Mouse (Mus musculus) liver, postnatal 0 days (tissue): ENCODE measurements around the gene Gm10717. TPM values are rescaled to one million over a fixed set of nuclear protein-coding genes. Genes with fewer than 3 reads are reported as not detected.
"Not testable (repeated sequence)": the region's sequence is repeated elsewhere in the genome, so short reads cannot be mapped to it uniquely, and the experiment has no call there.

Experiments used
- ATAC-seq: fragments of 200-750 bp; cut with Nextera tagmentation; 2 replicates; pipeline ENCODE4 v1.8.0; 2017; ENCODE audit warnings: mild to moderate bottlenecking, moderate library complexity
- DNase-seq: peaks from one replicate; pipeline ENCODE4 v3.0.0-alpha.2; 2016
- H3K27ac ChIP-seq: fragments of 300-500 bp; sonication (generic); 2 replicates; pipeline ENCODE4 v1.5.1; 2014; ENCODE audit warnings: antibody characterized with exemption, moderate library complexity, mild to moderate bottlenecking, low read depth
- H3K27me3 ChIP-seq: fragments of 300-500 bp; sonication (generic); 2 replicates; pipeline ENCODE4 v1.6.1; 2014; ENCODE audit warnings: low read length, control low read depth, mixed read lengths; ENCODE audit not compliant: insufficient read depth
- H3K36me3 ChIP-seq: fragments of 300-500 bp; sonication (generic); replicated peaks from 2 replicates; pipeline ENCODE4 v1.6.1; 2014; ENCODE audit warnings: mild to moderate bottlenecking, control low read depth, low read length, moderate library complexity, mixed read lengths; ENCODE audit not compliant: insufficient read depth
- H3K4me1 ChIP-seq: fragments of 300-500 bp; sonication (generic); 2 replicates; pipeline ENCODE4 v1.6.1; 2014; ENCODE audit warnings: antibody characterized with exemption, mild to moderate bottlenecking, control low read depth; ENCODE audit not compliant: insufficient read depth
- H3K4me2 ChIP-seq: fragments of 300-500 bp; sonication (generic); 2 replicates; pipeline ENCODE4 v1.6.1; 2014; ENCODE audit warnings: low read depth, mild to moderate bottlenecking, low read length, moderate library complexity, mixed read lengths
- H3K4me3 ChIP-seq: fragments of 300-500 bp; sonication (generic); 2 replicates; pipeline ENCODE4 v1.5.1; 2014; ENCODE audit warnings: low read depth, low read length
- H3K9ac ChIP-seq: fragments of 300-500 bp; sonication (generic); replicated peaks from 2 replicates; pipeline ENCODE4 v1.6.1; 2014; ENCODE audit warnings: mild to moderate bottlenecking, moderate library complexity
- H3K9me3 ChIP-seq: fragments of 300-500 bp; sonication (generic); 2 replicates; pipeline ENCODE4 v1.6.1; 2016; ENCODE audit warnings: mild to moderate bottlenecking, control low read depth, low read length, mixed read lengths
- WGBS: fragments of 180-500 bp; shearing (Covaris S2); extraction: QIAGEN DNeasy Blood & Tissue Kit; methylation state at CpG from one replicate; pipeline ENCODE4 v1.1.7; 2014; ENCODE audit not compliant: insufficient replicate concordance; 5-methylcytosine and 5-hydroxymethylcytosine counted together
- polyA plus RNA-seq: library from polyadenylated mRNA; unstranded; fragments of >200 nt; fragmentation: Nextera tagmentation; extraction: Ambion mirVana; gene quantifications from 2 replicates; pipeline ENCODE4 v1.2.1, GENCODE M21; 2015

Gene Gm10717
- polyA plus RNA-seq, 1 experiment from 2014 or later, result not detected

DNA sequence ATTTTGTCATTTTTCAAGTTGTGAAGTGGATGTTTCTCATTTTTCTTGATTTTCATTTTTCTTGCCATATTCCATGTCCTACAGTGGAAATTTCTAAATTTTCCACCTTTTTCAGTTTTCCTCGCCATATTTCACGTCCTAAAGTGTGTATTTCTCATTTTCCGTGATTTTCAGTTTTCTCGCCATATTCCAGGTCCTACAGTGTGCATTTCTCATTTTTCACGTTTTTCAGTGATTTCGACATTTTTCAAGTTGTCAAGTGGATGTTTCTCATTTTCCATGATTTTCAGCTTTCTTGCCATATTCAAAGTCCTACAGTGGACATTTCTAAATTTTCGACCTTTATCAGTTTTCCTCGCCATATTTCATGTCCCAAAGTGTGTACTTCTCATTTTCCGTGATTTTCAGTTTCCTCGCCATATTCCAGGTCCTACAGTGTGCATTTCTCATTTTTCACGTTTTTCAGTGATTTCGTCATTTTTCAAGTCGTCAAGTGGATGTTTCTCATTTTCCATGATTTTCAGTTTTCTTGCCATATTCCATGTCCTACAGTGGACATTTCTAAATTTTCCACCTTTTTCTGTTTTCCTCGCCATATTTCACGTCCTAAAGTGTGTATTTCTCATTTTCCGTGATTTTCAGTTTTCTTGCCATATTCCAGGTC lies 1.1 kb upstream of the Gm10717 start:
- not testable (repeated sequence) for H3K9ac ChIP-seq, DNase-seq, ATAC-seq, H3K27ac ChIP-seq, H3K9me3 ChIP-seq, H3K36me3 ChIP-seq, H3K4me2 ChIP-seq, H3K4me3 ChIP-seq, H3K27me3 ChIP-seq, H3K4me1 ChIP-seq
- 54% methylated on average over 15 of the region's 16 CpGs for WGBS

DNA sequence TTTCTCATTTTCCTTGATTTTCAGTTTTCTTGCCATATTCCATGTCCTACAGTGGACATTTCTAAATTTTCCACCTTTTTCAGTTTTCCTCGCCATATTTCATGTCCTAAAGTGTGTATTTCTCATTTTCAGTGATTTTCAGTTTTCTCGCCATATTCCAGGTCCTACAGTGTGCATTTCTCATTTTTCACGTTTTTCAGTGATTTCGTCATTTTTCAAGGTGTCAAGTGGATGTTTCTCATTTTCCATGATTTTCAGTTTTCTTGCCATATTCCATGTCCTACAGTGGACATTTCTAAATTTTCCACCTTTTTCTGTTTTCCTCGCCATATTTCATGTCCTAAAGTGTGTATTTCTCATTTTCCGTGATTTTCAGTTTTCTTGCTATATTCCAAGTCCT lies 436 bp downstream of the Gm10717 start:
- H3K4me3 ChIP-seq, H3K27ac ChIP-seq, H3K4me1 ChIP-seq, H3K27me3 ChIP-seq, H3K9me3 ChIP-seq, H3K4me2 ChIP-seq, H3K36me3 ChIP-seq, ATAC-seq, DNase-seq, H3K9ac ChIP-seq: not testable (repeated sequence)
- WGBS, result 61% methylated on average over 4 of the region's 6 CpGs

DNA sequence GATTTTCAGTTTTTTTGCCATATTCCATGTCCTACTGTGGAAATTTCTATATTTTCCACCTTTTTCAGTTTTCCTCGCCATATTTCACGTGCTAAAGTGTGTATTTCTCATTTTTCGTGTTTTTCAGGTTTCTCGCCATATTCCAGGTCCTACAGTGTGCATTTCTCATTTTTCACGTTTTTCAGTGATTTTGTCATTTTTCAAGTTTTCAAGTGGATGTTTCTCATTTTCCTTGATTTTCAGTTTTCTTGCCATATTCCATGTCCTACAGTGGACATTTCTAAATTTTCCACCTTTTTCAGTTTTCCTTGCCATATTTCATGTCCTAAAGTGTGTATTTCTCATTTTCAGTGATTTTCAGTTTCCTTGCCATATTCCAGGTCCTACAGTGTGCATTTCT lies 919 bp downstream of the Gm10717 start:
- ATAC-seq, H3K9ac ChIP-seq, DNase-seq, H3K9me3 ChIP-seq, H3K27me3 ChIP-seq, H3K4me3 ChIP-seq, H3K27ac ChIP-seq, H3K4me1 ChIP-seq, H3K36me3 ChIP-seq, H3K4me2 ChIP-seq: not testable (repeated sequence)
- 61% methylated on average over 5 of the region's 5 CpGs for WGBS

DNA sequence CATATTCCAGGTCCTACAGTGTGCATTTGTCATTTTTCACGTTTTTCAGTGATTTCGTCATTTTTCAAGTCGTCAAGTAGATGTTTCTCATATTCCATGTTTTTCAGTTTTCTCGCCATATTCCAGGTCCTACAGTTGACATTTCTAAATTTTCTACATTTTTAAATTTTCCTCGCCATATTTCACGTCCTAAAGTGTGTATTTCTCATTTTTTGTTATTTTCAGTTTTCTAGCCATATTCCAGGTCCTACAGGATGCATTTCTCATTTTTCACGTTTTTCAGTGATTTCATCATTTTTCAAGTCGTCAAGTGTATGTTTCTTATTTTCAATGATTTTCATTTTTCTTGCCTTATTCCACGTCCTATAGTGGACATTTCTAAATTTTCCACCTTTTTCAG lies 1.5 kb downstream of the Gm10717 start:
- not testable (repeated sequence) for H3K4me3 ChIP-seq, ATAC-seq, H3K9me3 ChIP-seq, DNase-seq, H3K4me2 ChIP-seq, H3K4me1 ChIP-seq, H3K27me3 ChIP-seq, H3K36me3 ChIP-seq, H3K9ac ChIP-seq, H3K27ac ChIP-seq
- 64% methylated on average over 9 of the region's 9 CpGs for WGBS

DNA sequence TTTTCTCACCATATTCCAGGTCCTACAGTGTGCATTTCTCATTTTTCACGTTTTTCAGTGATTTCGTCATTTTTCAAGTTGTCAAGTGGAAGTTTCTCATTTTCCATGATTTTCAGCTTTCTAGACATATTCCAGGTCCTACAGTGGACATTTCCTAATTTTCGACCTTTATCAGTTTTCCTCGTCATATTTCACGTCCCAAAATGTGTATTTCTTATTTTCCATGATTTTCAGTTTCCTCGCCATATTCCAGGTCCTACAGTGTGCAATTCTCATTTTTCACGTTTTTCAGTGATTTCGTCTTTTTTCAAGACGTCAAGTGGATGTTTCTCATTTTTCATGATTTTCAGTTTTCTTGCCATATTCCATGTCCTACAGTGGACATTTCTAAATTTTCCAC lies 2.0 kb downstream of the Gm10717 start:
- not testable (repeated sequence) for H3K4me2 ChIP-seq, H3K9ac ChIP-seq, H3K9me3 ChIP-seq, H3K36me3 ChIP-seq, H3K27ac ChIP-seq, H3K4me1 ChIP-seq, H3K27me3 ChIP-seq, H3K4me3 ChIP-seq, ATAC-seq
- 70% methylated on average over 9 of the region's 9 CpGs for WGBS
- peak; percentile 27 for DNase-seq

DNA sequence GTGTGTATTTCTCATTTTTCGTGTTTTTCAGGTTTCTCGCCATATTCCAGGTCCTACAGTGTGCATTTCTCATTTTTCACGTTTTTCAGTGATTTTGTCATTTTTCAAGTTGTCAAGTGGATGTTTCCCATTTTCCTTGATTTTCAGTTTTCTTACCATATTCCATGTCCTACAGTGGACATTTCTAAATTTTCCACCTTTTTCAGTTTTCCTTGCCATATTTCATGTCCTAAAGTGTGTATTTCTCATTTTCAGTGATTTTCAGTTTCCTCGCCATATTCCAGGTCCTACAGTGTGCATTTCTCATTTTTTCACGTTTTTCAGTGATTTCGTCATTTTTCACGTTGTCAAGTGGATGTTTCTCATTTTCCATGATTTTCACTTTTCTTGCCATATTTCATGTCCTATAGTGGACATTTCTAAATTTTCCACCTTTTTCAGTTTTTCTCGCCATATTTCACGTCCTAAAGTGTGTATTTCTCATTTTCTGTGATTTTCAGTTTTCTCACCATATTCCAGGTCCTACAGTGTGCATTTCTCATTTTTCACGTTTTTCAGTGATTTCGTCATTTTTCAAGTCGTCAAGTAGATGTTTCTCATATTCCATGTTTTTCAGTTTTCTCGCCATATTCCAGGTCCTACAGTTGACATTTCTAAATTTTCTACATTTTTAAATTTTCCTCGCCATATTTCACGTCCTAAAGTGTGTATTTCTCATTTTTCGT lies 4.2 kb downstream of the Gm10717 start:
- H3K4me3 ChIP-seq, ATAC-seq, H3K36me3 ChIP-seq, H3K4me2 ChIP-seq, H3K4me1 ChIP-seq, DNase-seq, H3K9me3 ChIP-seq, H3K27me3 ChIP-seq, H3K27ac ChIP-seq, H3K9ac ChIP-seq: not testable (repeated sequence)
- 62% methylated on average over 11 of the region's 16 CpGs for WGBS

DNA sequence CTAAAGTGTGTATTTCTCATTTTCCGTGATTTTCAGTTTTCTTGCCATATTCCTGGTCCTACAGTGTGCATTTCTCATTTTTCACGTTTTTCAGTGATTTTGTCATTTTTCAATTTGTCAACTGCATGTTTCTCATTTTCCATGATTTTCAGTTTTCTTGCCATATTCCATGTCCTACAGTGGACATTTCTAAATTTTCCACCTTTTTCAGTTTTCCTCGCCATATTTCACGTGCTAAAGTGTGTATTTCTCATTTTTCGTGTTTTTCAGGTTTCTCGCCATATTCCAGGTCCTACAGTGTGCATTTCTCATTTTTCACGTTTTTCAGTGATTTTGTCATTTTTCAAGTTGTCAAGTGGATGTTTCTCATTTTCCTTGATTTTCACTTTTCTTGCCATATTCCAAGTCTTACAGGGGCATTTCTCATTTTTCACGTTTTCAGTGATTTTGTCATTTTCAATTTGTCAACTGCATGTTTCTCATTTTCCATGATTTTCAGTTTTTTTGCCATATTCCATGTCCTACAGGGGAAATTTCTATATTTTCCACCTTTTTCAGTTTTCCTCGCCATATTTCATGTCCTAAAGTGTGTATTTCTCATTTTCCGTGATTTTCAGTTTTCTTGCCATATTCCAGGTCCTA lies 5.6 kb downstream of the Gm10717 start:
- H3K9me3 ChIP-seq, H3K36me3 ChIP-seq, H3K4me3 ChIP-seq, H3K27me3 ChIP-seq, H3K4me2 ChIP-seq, H3K4me1 ChIP-seq, ATAC-seq, H3K27ac ChIP-seq, H3K9ac ChIP-seq: not testable (repeated sequence)
- peak; percentile 65 for DNase-seq
- WGBS, result 81% methylated on average over 2 of the region's 10 CpGs

DNA sequence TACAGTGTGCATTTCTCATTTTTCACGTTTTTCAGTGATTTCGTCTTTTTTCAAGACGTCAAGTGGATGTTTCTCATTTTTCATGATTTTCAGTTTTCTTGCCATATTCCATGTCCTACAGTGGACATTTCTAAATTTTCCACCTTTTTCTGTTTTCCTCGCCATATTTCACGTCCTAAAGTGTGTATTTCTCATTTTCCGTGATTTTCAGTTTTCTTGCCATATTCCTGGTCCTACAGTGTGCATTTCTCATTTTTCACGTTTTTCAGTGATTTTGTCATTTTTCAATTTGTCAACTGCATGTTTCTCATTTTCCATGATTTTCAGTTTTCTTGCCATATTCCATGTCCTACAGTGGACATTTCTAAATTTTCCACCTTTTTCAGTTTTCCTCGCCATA lies 9.1 kb downstream of the Gm10717 start, which contains the start of gene Gm17535:
Gene Gm17535 (plus strand): TSS at position 301 of the 400 bp plus-strand sequence.
- not testable (repeated sequence) for H3K27ac ChIP-seq, H3K36me3 ChIP-seq, H3K9me3 ChIP-seq, H3K27me3 ChIP-seq, H3K4me3 ChIP-seq, DNase-seq, H3K4me2 ChIP-seq, H3K4me1 ChIP-seq, ATAC-seq, H3K9ac ChIP-seq
- no CpG with 5 or more reads among the region's 8 CpGs for WGBS

DNA sequence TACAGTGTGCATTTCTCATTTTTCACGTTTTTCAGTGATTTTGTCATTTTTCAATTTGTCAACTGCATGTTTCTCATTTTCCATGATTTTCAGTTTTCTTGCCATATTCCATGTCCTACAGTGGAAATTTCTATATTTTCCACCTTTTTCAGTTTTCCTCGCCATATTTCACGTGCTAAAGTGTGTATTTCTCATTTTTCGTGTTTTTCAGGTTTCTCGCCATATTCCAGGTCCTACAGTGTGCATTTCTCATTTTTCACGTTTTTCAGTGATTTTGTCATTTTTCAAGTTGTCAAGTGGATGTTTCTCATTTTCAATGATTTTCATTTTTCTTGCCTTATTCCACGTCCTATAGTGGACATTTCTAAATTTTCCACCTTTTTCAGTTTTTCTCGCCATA lies 11.4 kb downstream of the Gm10717 start, which contains the start of gene Gm10715:
Gene Gm10715 (plus strand): TSS at position 301 of the 400 bp plus-strand sequence.
- not testable (repeated sequence) for H3K9ac ChIP-seq, H3K9me3 ChIP-seq, H3K27me3 ChIP-seq, H3K4me1 ChIP-seq, H3K36me3 ChIP-seq, H3K27ac ChIP-seq, H3K4me2 ChIP-seq, ATAC-seq, DNase-seq, H3K4me3 ChIP-seq
- 66% methylated on average over 6 of the region's 8 CpGs for WGBS
